Mouse (Mus musculus) naive thymus-derived CD4-positive, alpha-beta T cell, adult 2 months (primary cell): ENCODE measurements around the gene Pigf.
"Not testable (repeated sequence)": the region's sequence is repeated elsewhere in the genome, so short reads cannot be mapped to it uniquely, and the experiment has no call there.

ENCODE experiments used
- DNase-seq: peaks from one replicate; pipeline ENCODE4 v3.0.0-alpha.2; 2011; ENCODE audit warnings: low read depth

Pigf gene

DNA sequence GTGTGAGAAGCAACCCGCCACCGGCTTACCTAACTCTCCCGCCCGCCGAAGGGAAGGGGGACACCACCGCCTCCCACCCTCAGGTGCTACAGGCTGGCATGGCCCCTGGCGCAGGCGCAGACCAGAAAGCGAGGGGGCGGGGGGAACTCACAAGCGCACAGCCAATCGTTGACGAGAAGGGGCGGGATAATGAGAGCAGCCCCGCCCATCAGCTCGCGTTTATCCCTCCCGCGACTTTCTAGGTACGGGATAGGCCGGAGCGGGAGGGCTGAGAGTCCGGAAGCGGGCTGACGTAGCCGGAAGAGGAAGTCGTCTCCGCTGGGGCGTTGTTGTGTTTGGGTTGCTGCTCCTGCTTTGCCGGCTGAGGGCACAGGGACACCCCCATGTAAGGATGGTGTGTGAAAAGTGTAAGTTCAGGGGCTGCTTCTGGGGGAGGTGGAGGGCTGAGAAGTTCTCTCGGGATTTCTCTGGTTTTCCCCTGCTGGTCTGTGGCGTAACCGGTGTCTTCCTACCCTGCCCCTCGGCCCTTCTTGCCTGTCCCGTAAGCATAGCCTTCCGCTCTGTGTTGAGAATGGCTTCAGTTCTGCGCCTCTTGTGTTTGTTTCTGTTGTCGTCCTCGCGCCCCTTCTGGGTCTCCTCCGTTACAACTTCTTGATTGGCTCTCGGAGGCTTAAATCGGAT is at the start of gene Pigf, which contains the start of gene Cript:
Gene Pigf, minus strand, starts transcription at position 138 of the 681 bp plus-strand sequence.
Gene Cript, plus strand, starts transcription at position 282 of the 681 bp plus-strand sequence.
- peak; percentile 100 for DNase-seq

DNA sequence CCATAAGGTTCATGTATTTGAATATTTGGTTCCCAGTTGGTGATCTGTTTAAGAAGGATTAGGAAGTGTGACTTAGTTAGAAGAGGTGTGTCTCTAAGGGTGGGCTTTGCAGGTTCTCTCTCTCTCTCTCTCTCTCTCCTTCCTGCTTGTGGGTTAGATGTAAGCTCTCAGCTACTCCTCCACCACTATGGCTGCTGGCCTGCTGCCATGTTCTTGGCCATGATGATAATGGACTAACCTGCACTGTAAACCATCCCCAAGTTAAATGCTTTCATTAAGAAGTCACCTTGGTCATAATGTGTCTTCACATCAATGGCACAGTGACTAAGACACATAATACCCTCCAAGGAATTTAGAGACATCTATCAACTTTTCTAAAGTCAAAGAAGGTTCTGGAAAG is 48.3 kb upstream of the Pigf start:
- DNase-seq, result no peak

DNA sequence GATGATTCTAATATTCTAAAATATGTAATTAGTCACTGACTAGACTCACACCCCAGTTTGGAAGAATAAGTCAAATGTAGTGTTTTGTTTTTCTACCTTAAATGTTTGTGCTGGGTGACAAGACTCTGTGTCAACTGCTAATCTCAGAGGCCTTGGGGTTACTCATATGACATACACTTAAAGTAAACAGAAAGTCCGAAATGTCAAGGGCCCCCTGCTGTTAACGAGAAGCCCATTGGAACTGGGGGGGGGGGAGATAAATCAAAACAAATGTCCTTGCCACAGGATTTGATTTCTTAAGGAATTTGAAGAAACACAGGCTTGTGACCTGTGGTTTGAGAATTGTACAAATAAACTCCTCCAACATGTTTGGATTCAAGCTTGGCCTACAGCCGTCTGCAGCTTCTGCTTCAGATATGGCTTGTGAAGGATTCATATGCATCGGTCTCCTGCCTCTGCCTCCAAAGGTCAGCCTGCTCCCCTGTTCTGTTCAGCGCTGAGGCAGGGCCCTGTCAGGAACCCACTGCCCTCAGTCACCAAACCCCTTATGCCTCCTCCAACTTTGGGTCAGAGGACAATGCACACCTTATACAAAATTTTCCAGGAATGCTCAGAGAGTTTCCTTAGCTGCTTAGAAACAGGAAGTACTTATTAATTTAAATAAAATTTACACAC is 47.7 kb upstream of the Pigf start:
- DNase-seq, result no peak

DNA sequence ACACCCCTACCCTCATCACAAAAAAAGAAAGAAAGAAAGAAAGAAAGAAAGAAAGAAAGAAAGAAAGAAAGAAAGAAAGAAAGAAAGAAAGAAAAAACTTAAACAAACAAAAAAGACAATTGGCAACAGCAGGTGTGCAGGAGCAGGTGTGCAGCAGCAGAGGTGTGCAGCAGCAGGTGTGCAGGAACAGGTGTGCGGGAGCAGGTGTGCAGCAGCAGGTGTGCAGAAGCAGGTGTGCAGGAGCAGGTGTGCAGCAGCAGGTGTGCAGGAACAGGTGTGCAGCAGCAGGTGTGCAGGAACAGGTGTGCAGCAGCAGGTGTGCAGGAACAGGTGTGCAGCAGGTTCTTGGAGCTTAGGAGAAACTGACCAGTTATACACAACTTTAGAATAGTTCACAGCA is 47.0 kb upstream of the Pigf start:
- not testable (repeated sequence) for DNase-seq

DNA sequence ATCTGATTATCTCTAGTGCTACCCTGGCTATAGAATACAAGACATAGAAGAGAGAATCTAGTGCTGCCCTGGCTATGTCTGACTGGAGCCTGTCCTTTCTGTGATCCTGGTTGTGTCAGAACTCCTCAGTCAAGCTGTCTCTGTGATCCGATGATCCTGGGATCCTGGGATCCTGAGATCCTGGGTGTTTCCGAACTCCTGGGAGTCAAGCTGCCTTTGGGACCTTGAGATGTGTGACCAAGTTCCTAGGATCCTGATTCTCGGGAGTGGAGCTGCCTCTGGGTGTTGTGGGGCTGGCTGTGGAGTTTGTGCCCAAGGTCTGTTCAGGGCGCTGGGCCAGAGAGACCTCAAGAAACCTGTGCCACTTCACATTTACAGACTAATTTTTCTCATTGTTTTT is 43.8 kb upstream of the Pigf start:
- no peak for DNase-seq

DNA sequence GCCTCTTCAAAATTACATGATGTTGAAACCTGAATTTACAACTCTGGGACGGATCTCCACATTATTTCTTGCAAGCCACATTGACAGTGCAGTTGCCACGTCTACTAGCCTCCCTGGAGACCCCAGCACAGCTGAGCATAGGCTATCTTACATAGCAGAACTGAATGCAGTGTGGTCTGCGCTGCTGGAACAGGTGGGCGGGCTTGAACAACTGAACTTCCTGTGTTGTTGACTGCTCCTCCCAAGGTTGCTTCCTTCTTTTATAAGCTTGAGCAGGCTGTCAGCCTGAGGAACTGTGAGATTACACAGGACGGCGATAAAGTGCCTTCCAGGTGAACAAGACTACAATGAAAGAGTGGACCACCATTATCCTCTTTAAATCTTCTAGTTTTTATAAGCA is 38.8 kb upstream of the Pigf start:
- DNase-seq, result no peak

DNA sequence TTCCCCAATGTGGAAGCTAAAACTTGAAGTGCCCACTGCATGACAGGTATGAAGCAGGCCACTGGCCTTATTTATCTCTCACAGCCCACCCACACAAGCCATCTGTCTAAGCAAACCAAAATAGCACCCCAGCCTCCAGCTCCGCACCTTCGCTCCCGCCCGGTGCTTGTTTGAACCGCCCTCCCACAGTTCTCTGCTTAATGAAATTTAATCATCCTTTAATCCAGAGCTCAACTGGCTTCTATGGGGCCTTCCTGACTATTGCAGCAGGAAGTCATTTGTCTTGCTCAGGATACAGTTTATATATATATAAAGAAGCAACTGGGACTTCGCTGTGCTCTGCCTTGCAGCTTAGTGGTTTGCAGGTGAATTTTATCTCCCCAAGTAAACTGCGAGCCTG is 38.3 kb upstream of the Pigf start:
- DNase-seq, result no peak

DNA sequence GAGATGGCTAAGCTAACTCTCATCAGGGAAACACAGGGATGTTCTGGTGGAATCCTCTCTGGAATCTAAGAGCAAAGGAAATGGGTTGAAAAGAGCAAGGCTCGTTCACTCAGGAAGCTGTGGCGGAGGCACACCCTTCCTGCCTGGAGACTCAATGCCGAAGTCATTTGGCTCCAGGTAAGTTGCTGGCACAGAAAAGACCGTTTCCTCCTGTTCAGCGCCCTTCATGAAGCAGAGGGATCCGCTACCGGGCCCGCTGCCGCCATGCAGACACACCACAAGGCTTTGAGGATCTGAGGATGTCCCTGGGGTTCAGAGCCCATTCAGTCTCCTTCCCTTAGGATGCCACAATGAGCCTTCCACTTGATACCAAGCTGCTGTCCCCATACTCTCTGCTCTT is 37.4 kb upstream of the Pigf start:
- DNase-seq, result no peak

DNA sequence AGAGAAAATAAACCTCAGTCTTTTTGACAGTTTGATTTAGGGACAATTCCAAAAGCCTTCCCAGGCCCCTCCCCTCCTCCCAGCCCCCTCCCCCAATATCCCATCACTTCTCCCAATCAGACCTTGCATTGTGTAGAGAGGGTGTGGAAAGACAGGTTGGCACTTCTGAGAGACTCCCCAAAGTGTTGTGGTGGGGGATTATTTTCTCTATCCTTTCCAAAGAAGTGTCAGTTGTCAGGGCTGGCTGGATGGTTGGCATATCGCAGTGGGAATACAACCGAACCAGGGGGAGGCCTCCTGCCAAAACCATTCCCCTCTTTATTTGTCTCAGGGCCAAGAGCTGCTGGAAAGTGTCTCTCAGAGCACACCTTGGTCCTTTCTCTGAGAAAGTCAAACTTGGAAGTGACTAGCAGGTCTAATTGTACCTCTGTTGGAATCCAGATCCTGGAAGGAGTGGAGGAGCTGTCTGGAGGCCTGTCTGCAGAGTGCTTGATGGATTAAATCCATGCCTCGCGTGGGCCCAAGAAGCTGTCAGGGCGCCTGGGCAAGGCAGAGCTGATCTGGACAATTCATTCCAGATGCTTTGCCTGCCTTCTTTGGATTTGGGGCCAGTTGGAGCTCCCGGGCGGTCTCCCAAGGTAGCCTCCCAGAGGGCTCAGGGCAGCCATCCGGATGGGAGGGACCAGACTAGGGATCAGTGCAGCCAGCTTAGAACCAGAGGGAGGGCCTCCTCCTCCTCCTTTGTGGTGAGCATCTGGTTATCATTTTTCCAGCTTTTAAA is 32.5 kb upstream of the Pigf start:
- no peak for DNase-seq

DNA sequence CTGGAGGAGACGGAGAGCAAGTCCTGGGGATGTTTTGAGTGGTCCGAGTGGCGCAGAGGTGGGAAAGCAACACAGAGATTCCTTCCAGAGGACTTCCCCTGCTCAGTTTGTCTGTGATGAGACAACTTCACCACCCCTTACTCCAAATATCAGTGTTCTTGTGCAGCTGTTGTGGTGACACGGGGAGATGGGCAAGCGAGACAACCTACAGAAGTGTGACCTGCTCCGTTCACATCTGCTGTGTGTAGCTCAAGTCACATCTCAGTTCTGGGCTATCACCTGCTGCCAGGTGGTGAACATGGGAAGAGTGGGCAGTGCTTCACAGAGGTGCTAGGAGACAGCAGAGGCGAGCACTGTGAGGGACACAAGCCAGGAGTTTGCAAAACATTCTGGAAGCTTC is 31.6 kb upstream of the Pigf start:
- no peak for DNase-seq

DNA sequence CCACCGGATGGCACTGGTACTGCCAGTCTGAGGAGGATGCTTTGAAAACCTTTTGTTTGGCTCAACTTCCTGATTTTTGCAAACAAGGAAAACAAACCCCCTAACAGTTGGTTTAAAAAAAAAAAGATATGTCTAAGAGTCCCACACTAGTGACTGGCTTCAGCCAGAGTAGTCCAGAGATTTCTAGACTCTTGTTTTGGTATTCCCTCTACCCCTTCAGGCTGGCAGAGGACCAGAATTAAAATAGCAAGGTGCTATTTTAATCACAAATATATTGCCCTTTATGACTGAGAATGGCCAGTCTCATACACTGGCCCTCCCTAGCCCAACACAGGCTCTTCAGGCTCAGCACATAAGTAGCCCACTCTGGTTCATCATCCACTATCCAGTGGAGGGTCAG is 30.5 kb upstream of the Pigf start:
- no peak for DNase-seq

DNA sequence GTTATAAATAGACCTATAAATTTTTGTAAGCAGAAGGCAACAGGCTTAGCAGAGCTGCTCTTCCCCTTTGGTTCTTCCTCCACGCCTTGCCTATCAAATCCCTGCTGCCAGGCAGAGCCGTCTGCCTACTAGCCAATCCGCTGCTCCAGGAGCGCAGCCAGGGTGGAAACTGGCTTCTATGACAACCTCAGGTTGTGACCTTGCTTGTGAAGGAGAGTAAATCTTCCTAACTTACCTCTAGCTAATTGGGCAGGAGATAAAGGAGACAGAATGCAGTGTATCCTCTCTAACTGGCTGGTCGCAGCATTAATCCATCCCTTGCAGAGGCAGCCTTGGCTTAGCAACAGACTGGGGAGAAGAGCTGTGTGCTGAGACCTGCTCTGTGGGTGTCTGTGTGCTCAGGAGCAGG is 29.8 kb upstream of the Pigf start:
- no peak for DNase-seq

DNA sequence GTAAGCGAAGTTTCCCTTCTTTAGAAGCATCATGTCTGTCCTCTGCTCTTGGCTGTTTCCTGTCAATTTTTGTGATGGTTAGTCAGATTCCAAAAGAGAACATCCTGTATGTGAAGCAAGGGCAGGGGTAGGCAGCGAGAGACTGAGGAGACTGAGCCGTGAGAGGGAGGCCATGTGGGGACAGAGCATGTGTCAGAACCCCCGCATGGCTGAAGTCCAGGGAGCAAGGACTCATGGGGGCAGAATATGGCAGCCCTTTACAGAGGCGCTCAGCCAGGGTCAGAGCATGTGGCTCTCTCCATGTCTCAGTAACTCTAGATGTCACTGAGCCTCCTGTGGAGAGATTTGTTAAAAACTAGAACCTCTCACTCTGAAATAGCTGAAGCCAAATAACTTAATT is 28.7 kb upstream of the Pigf start:
- no peak for DNase-seq

DNA sequence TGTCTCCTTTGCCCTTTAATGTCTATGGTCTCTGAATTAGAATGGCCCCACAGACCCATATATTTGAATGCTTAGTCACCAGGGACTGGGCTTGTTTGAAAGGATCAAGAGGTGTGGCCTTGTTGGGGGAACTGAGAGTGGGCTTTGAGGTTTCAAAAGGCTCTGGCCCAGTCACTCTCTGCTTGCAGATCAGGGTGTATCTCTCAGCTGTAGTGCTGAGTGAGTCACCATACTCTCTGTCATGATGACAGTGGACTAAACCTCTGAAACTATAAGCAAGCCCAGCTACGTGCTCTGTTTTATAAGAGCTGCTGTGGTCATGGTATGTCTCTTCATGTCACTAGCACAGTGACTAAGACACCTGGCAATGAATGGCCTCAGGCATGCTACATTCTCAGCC is 27.2 kb upstream of the Pigf start:
- DNase-seq, result no peak

DNA sequence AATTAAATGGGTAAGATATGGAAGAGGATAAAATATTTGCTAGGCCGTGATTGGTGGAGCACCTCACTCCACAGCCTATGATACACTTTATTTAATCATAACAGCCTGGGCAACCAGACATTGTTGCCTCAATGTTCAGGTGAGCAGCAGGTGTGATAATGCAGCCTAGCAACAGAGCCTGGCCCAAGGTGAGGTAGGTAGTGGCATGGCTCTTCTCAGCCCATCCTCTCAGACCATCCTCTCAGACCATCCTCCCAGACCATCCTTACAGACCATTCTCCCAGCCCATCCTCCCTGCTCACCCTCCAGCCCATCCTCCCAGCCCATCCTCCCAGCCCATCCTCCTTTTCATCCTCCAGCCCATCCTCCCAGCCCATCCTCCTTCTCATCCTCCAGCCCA is 26.4 kb upstream of the Pigf start:
- DNase-seq, result no peak

DNA sequence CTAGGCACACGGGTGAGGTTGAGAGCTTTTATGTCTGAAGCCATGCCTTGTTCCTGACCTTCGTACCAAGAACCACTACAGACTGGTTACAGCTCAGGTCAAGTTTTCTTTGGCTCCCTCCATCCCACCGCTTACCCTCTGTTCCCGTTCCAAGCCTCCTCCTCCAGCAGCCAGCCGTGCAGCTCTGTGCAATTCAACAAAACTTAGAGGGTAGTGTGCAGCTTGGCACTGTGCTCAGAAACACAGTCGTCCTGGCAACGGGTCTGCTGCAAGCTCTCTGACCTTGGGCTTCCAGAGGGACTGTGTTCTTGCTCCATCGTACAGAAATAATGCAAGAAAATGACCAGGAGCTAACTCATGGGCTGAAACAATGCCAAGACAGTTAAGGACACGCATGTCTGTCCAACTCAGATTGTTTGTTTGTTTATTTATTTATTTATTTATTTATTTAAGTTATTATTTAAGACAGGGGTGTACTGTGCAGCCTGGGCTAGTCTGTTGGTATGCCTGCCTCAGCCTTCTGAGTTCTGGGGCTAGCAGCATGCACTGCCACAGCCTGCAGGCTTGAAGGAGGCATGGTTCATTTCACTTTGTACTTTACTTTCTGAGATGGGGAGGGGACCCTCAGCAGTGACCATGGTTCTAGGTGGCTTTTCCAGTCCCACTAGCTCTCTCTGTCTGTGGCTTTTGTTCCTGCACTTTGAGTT is 25.4 kb upstream of the Pigf start:
- DNase-seq, result no peak

DNA sequence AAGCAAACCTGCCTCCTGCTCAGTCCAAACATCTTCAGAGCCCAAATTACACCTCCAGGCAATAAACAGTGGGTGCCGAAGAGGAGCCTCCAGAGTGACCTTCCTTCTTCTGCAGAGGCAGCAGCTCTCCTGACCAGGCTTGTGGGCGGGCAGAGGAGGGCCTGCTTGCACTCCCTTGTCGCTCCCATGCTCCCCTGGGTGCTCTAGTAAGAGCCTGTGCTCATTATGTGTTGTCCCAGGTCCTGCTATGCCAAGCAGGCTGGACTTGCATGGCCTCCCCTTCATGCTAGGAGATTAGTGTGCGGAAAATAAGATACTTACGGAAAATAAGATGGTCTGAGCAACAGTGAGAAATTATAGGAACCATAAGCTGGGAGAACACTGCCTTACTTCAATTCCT is 24.5 kb upstream of the Pigf start:
- DNase-seq, result no peak

DNA sequence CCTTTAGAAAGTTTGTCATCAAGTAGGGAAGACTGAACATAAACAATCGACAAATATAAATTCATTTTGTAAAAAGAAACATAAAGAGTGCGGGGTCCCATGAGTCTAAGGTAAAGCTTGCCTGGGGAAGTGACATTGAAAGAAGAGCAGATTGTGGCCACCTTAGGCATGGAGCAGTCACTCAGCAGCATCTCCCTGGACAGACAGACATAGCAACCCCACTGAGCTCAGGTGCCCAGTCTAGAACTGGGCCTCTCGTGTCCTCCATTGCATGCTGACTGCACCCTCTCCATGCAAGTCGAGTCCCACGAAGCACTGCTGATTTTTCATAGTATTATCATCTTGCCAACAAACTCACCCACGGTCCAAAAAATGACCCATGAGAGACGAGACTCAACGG is 19.6 kb upstream of the Pigf start:
- DNase-seq, result no peak

DNA sequence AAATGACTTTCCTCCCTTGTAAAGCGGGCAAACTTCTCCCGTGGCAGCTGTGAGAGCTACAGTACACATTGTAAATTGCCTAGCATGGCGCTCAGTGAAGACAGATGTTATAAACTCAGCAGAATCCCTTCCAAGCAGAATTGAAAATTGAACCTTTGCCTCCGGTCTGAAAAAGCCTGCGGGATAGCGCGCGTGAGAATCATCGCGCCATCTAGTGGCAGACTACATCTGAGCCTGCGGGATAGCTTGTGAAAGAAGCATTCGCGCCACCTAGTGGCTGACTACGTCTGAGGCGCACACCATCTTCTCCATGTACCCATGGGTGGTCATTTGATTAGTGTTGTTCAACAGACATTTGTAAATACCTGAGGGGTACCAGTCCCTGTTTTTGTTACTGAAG is 19.2 kb upstream of the Pigf start:
- DNase-seq, result peak; percentile 96

DNA sequence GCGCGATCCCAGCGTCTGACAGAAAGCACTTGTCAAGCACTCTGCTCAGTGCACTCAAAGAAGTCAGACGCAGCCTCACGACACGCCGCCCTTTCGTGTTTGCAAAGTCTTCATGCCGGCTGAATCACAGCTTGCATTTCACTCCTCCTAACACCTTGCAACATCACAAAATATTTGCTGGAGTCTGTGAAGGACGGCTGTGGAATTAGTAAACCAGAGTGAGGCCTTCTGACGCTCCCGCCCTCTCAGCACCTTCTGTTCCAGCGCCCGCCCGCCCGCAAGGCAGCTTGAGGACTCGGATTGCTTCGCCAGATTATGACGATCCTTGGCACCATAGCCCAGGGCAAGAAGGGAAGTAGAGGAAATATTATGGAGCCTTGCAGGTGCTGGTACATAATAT is 16.5 kb upstream of the Pigf start:
- no peak for DNase-seq

DNA sequence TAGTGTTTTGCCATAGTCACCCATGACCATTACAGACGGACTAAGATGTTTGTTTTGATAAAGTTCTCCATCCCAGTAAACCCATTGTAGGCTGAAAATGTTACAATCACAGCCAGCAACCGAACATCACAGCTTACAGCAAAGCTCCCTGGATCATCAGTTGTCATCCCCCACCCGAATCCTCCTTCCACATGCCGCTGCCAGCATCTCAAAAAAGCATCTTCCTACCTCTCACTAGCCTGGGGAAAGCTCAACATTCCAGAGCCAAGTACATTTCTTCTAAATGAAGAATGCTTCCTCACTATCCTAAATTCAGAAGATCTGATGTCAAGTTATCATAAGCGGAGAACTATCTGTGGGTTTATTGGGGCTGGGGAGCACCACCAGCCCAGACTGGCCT is 13.3 kb upstream of the Pigf start:
- DNase-seq, result no peak
